Mouse (Mus musculus) E14TG2a.4 (cell line): ENCODE measurements at regions not wholly inside any gene's neighbourhood (a gene's known extent, or its start where the extent isn't known, plus 50 kb on each side); places are given as distances from the start of the nearest gene placed in this dataset.

Experiments
- CTCF ChIP-seq: conservative IDR thresholded peaks from 2 replicates; pipeline ENCODE4 v1.5.1; 2014; ENCODE audit warnings: low read length
- POU5F1 ChIP-seq: IDR thresholded peaks from 2 replicates; pipeline ENCODE4 v1.6.1; 2014; ENCODE audit warnings: low read length, borderline replicate concordance

DNA sequence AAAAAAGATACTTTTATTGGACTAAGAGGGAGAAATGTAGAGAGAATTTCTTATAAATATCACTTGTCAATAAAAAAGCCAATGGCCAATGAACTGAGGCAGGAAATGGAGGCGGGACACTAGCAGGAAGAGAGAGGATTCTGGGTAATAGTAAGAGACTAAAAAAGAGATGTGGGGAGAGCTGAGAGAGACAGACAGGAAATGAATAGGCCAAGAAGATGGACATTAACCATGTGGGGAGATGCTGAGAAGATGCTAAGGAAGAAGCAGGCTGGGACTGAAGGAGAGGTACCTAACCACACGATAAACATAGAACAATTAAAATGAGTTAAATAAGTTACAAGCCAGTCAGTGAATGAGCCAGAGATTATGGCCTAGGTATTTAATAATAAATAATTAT, 181.0 kb upstream of the Nfe2l3 start:
- TF ChIP-seq CTCF, result no peak
- TF ChIP-seq POU5F1, result no peak
